Mouse (Mus musculus) gastrocnemius, adult 2 months (tissue): ENCODE measurements at regions not wholly inside any gene's neighbourhood (a gene's known extent, or its start where the extent isn't known, plus 50 kb on each side); places are given as distances from the start of the nearest gene placed in this dataset.
A peak's percentile ranks its signal among the peaks of the same experiment; 100 is the strongest.

Source experiments
- DNase-seq: peaks from one replicate; pipeline ENCODE4 v3.0.0; 2022
- H3K27ac ChIP-seq: fragments of 200-600 bp; 2 replicates; pipeline ENCODE4 v1.8.1; 2022; ENCODE audit warnings: mild to moderate bottlenecking
- H3K4me3 ChIP-seq: fragments of 200-600 bp; 2 replicates; pipeline ENCODE4 v1.8.1; 2022; ENCODE audit warnings: mild to moderate bottlenecking, moderate library complexity
- CTCF ChIP-seq: fragments of 200-600 bp; IDR thresholded peaks from 2 replicates; pipeline ENCODE4 v1.8.1; 2022; ENCODE audit warnings: antibody characterized with exemption, mild to moderate bottlenecking, moderate library complexity
- intact Hi-C: fragments of 180-260 bp; cut with DNase I; formaldehyde crosslinking; loops from one replicate; pipeline ENCODE4 v1.15.1; 2025

DNA sequence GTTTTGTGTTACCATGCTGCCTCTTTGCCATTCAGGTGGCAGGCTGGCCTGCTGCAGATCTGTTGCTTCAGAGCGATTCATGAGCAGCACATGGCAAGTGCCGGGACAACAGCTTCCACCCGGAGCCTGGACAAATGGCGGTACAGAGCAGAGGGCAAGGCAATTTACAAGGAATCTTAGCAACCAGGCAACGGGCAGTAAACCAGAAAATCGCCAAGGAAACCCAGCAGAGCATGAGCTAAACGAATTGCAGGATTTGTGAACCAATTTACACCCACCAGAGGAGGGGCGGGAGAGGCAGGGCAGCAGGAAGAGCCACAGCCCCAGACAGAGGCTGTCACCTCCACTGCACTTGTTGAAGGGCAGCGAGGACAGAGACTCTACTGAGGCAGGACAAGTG is 60.5 kb upstream of the Loxl4 start:
- no peak for TF ChIP-seq CTCF
- Histone ChIP-seq H3K27ac (no peak overlapping the region), H3K4me3 (no peak overlapping the region)
- no peak for DNase-seq
- intact Hi-C loops: no loop called here

DNA sequence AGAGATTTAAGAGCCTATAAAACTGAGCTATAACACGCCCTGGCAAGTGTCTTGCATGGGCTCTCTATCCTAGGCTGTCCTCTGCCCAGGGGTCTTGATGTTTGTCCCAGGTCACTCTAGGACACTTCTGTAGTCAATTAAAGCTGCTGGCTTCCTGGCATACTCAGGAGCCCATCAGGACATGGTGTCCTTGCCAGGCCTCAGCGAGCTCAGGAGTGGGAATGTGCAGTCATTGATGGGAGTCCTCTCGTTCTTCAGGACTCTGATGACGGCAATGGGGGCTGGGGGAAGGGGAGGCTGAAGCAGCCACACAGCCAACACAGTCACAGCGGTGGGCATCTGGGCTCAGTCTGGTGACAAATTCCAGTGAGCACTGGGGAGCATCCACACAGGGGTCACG is 57.3 kb upstream of the Loxl4 start:
- TF ChIP-seq CTCF: no peak
- Histone ChIP-seq H3K4me3 (no peak overlapping the region), H3K27ac (no peak overlapping the region)
- DNase-seq: peak; percentile 27
- intact Hi-C loops: no loop called here

DNA sequence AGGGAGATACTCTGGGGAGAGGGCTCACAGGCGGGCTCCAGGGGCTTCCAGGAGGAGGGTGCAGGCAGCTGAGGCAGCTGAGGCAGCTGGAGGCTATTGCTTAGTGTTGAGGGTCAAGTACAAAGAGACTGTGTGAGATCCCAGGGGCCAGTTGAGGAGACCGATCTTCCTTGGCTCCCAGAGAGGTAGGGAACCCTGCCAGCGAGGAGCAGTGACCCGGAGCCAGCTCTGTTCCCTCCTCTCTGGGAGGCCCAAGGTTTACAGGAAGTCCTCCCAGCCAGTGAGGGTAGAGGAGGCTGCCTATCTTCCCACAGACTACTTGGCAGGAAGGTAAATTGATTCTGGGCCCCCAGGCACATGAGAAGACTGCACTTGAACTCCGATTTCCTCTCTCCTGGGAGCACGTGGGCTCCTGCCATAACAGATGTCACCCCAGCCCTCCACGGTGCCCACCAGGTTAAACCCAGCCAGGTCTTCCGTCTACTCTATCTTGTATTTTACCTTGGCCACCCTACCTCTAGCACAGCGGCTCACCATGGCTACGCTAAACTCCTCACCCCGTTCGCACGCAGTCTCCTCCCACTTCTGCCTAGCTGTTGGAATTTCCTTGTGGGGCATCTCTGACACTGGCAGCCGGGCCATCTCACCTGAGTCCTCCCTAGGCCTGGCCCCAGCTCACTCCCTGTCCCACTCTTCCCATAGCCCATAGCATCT is 55.9 kb upstream of the Loxl4 start:
- H3K4me3 ChIP-seq: no peak overlapping the region

DNA sequence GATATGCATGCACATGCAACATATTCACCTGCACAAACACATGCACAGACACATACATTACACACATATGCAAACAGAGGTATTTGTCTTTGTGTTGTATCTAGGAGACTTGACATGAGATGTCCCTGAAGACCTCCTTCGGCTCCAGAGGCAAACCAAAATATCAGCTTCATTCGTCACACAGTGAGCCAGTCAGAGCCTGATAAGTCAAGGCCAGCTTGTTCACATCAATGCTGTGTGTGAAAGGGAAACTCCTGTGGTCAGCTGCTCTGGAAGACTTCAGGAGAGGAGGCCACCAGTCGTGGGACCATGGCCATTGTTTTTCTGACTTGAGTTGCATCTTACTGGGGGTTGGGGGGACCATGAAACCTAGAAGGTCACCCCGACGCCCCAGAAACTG is 54.3 kb upstream of the Loxl4 start:
- intact Hi-C loops: no loop called here

More for the DNA sequence above, 55.9 kb upstream of the Loxl4 start:
- no peak overlapping the region for H3K27ac ChIP-seq
- TF ChIP-seq CTCF: no peak
- peak; percentile 77 for DNase-seq
- intact Hi-C loops: no loop called here

More for the DNA sequence above, 54.3 kb upstream of the Loxl4 start:
- Histone ChIP-seq H3K4me3 (no peak overlapping the region), H3K27ac (no peak overlapping the region)
- TF ChIP-seq CTCF: no peak
- DNase-seq: no peak
